Mouse (Mus musculus) cerebellum, postnatal 25 days (tissue): ENCODE data around the gene Cyp11a1.

ENCODE experiments used
- DNase-seq, 2 experiments: peaks; one replicate each; pipeline ENCODE4 v3.0.0; 2021; ENCODE audit warnings: mixed read lengths in 2 of 2

Gene Cyp11a1

DNA sequence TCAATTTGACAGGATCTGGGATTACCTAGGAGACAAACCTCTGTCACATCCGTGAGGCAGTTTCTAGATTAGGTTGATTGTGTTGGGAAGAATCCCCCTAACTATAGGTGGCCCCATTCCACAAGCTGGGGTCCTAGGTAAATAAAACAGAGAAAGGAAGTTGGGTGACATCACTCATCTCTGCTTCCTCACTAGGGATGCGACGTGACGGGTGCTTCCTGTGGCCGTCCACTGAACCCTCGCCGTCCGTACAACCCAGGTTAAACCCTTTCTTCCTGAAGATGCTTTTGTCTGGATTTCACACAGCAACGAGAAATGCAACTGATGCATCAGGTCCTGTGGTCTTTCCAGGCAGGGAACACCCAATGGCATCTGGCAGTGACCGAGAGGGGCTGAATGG, 40.9 kb downstream of the Cyp11a1 start:
- DNase-seq = no peak

DNA sequence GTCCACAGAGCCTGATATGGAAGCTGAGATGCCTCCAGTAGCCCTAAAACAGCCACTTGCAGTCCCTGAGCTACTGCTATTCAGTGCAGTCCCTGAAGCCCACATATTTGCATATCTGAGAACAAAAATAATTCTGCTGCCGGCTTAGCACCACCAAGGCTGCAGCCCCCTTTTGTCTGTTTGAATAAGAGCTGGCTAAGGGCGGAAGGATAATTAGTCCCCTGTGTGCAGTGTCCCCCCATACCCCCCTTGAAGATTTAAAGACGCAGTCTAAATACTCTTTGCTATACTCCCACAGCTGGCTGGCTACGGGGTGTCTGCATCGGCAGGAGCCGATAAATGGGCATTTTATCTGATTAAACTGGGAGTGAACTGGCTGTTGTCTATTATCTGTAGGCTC, 42.4 kb downstream of the Cyp11a1 start:
- no peak for DNase-seq

DNA sequence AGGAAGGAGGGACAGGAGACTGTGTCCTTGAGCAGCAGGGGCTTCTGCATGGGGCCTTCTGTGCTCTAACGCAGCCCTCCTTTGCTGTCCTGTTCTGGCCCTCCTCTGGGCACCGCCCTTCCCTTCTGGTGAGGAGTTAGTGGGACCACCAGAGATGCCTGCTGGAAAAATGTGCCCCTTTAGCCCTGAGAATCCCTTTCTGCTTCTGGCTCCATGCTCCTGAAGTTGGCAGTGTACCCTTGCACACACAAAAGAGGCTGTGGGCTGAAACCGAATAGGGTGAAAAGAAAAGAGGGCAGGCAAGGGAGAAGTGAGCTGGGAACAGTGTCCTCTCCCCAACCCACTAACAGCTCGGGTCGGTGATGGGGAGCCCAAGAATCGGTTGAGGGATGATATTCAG, 43.0 kb downstream of the Cyp11a1 start:
- DNase-seq = no peak

DNA sequence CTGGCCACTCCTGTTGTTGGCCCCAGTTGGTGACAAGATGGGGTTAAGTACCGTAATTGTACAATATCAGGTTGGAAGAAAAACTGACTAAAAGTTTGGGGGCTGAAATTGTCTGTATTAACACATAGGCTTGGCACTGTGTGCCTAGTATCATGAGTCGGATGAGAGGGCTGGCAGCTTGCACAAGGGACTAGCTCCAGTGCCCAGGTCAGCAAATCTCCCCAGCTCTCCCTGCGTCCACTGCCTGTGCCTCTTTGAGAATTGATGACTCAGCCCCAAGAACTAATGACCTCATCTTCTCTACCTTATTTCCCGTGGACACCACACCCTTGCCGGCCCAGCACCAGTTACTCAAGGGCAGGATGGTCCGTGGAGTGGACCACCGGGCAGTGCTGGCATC, 43.6 kb downstream of the Cyp11a1 start:
- DNase-seq = no peak

DNA sequence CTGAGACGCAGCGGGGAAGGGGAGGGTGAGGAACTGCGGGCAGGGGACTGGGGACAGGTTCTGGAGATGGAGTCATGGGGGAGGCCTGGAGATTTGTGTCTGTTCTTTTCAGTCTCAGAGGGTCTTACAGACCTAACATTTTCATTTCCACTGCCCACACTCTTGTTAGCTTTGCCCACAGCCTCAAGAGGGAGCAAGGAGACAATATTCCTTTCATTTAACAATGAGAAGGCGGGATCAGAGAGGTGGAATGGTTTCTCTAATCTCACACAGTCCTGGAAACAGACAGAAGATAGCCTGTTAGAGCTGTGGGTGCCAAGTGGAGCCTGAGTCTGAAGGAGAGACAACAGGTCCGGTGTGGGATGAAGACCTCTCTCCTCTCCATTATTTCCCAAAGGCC, 45.7 kb downstream of the Cyp11a1 start:
- no peak for DNase-seq

- DNase-seq = peak; percentile 74 to 83
These were observed 46.9 kb downstream of the Cyp11a1 start for GRCm38 (mm10) chr9:58053102-58053501.

DNA sequence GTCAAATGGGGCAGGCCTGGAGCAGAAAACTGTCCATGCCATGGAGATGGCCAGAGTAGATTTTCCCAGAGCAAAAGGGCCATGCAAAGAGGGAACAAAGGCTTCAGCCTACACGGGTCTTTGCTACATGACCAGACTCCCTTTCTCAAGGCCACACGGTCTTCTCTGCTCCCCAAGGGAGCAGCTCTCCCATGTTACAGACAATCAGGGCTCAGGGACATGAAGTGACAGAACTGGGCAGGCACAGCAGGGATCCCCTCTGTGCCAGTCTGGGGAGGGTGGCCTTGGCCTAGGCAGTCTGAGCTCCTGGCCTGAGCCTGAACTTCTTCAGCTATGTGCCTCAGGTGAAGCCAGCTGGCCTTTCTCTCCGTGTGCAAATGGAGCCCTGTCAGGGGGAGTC, 47.3 kb downstream of the Cyp11a1 start:
- peak in 1 of 2 experiments; percentile 26 for DNase-seq

- DNase-seq = no peak
These were observed 47.8 kb downstream of the Cyp11a1 start for GRCm38 (mm10) chr9:58054032-58054431.

GRCm38 (mm10) chr9:58055666-58056065, 49.5 kb downstream of the Cyp11a1 start:
- no peak for DNase-seq

DNA sequence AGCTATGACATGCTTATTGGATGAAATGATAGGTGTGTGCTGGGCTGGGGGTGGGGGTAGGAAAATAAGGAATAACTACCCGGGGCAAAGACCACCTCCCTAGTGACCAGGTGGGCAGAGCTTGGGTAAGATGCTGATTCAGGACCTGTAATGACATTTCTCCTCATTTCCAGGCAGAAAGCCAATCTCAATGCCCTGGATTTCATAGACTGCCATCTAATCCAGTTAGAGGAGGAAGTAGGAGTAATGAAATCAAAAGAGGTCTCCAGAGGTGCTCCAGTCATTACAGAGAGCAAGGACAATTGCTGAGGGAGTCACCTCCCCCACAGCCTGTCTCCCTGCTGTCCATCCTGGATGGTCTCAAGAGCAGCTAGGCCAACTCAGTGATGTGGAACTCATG, 53.7 kb downstream of the Cyp11a1 start:
- DNase-seq = no peak

DNA sequence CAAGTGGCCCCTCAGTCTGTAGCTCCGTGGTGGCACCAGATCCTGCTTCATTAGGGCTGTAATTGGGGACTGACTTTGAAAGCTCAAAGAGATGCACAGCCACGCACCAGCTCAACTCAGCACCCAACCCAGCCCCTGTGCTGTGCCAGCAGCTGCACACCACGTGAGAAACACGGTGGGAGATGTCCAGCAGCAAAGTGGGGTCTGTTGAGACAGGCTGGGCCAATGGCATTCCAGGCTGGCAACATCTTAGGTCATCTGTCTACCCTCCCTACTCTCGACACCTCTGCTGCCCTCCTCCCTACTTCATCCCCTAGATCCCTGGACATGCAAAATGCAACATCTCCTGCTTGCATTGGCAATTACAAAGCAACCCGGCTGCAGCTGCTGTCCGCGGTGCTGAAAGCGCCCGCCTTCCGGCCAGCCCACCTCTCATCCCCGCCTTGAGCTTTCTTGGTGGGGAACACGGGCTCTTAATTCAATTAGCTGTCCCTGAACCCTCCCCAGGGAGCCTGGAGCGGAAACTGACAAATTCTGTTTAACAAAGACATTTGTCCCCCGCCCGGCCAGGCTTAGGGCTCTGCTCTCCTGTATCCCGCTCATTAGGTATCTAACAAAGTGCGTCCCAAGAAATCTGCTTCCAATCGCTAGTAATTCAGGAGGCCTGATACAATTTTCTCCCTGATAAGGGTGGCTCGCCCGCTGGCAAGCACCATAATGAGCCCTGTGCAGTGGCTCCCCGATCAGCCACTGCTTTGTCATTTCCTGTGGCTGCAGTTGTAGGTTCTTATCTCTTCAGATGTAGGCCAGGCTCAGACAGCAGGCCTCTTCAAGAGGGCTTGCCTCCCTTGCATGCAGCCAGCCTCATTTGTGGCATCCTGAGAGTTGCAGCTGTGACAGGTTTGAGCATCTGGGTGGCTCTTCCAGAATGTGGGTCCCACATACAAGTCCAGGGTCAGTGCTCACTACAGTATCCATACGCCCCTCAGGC, 54.8 kb downstream of the Cyp11a1 start:
- no peak for DNase-seq

DNA sequence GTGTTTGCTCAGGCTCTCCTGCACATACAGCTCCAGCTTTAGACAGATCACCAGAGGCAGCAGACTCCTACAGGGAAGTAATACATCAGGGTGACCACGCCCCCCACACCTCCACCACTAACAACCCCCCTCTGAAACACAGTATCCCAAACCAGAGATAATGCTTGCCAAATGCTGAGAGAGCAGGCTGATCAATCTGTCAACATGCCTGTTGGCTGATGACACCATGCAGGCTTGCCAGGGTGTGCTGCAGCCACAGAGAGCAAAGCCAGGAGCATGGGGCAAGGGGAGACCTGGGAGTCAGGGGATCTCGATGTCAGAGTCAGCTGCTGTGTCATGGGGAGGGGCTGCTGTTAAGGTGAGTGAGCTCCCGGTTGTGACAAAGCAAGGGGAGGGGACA, 57.3 kb downstream of the Cyp11a1 start, which contains the start of gene Stra6:
Gene Stra6, plus strand, starts transcription at position 258 of the 400 bp plus-strand sequence.
- peak; percentile 59 to 62 for DNase-seq

DNA sequence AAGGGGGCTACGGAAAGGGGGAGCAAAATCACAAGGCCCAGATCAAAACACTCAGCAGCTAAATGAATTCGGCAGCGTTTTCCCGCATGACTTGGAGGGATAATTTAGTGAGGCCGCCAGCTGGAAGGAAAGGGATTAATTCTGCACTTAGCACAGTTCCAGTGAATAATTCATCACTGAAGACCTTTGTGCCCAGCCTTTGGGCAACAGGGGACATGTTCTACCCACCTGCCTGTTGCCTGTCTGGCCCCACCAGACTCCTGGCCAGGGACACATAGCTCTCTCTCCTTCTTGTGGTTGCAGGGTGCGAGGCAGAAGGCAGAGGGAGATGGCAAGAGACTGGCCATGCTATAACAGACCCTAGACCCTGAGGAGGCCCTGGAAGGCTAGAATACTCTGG, 59.3 kb downstream of the Cyp11a1 start:
- no peak for DNase-seq

DNA sequence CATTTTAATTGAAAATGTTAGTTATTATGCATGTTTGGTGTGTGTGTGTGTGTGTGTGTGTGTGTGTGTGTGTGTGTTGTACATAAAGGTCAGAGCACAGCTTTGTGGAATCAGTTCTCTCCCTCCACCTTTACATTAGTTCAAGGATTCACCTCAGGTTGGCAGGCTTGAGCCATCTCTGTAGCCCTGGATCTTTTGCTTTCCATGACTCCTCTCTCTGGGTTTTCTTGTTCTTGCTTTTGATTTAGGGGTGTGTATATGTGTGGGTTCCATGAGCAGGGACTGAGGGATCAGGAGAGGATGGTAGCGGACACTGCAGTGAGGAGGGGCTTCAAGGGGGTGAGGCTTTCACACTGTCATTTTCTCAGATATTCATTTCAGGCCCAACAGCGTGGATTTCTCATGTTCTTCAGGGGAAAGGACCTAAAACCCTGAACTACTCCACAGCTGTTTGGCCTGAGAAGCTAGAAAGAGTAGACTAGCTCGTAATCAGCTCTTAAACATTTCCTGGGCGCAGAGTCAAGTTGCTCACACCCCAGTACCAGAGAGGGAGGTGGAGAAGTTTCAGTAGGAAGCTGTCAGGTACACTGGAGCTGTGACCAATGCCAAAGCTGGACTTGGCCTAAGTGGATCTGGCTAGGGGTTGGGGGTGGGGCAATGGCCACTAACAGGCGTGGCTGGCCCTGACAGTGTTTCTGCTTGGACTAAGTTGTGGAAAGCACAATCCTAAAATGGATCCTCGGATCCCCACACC, 59.9 kb downstream of the Cyp11a1 start:
- peak in 1 of 2 experiments; percentile 55 for DNase-seq

DNA sequence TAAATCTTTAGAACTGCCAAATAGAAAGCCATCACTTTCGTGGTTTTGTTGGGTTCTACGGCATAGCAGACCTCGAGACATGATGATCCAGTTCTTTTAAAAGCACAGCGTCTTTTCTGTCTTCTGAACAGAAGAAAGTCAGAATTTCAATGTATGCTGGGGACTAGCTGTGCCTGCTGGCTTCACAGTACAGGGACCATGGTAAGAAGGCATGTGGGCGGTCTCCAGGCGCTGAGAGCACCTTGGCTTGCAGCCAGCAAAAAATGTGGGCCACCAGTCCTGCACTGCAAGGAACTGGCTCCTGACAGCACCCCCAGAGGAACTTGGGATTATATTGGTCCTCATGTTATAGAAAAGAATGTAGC, 60.5 kb downstream of the Cyp11a1 start:
- peak; percentile 62 to 70 for DNase-seq

DNA sequence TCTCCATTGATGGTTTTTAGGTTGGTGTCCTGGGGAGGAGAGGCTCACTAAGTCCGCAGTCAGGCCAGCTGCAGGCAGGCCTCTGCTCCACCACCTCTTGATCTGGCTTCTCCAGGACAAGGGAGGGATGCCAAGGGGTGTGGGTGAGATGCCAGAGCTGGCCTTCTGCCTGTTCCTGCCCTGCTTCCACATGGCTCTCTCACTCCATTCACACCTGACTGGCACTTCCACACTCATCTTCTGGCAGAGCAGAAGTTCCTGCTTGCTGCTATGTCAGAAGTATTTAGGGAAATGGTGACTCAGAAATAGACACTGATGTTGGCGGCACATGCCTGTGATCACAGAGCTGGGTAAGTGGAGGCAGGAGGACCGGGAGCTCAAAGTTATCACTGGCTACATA, 61.3 kb downstream of the Cyp11a1 start:
- DNase-seq = peak; percentile 88 to 92

DNA sequence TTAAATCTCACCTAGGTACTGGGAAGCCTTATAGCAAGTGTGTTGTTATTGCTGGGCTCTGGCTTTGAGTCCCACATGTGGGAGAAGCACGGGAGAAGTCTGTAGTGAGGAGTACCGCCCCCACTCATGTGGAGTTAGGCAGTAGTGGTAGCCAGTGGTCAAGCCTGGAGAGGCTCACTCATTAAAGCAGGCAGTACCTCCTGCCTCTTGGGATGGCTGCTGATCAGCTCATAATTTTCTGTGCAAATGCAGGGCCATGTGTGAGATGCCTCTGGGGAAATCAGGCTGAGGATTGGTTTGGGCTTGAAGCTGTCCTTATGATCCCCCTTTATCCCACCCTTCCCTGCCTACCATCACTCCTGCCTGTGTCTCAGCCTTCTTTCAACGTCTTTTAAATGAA, 68.3 kb downstream of the Cyp11a1 start:
- no peak for DNase-seq
